Mouse (Mus musculus) limb, embryonic 10.5 days (tissue): Measurements from ENCODE around the gene Mgl2. TPM values are rescaled to one million over a fixed set of nuclear protein-coding genes. Genes with fewer than 3 reads are reported as not detected.

Experiments
- DNase-seq: peaks from one replicate; pipeline ENCODE4 v3.0.0-alpha.2; 2017; ENCODE audit warnings: low spot score
- H3K27ac ChIP-seq: fragments of 300-500 bp; sonication (generic); 2 replicates; pipeline ENCODE4 v1.5.1; 2016; ENCODE audit warnings: mild to moderate bottlenecking
- H3K27me3 ChIP-seq: fragments of 300-500 bp; sonication (generic); 2 replicates; pipeline ENCODE4 v1.6.1; 2016; ENCODE audit warnings: low read depth, mild to moderate bottlenecking; ENCODE audit not compliant: poor library complexity, severe bottlenecking
- H3K36me3 ChIP-seq: fragments of 300-500 bp; sonication (generic); 2 replicates; pipeline ENCODE4 v1.6.1; 2016; ENCODE audit warnings: mild to moderate bottlenecking, moderate library complexity
- H3K4me1 ChIP-seq: fragments of 300-500 bp; sonication (generic); 2 replicates; pipeline ENCODE4 v1.6.1; 2016
- H3K4me3 ChIP-seq: fragments of 300-500 bp; sonication (generic); 2 replicates; pipeline ENCODE4 v1.5.1; 2016; ENCODE audit warnings: mild to moderate bottlenecking, moderate library complexity
- H3K9me3 ChIP-seq: fragments of 300-500 bp; sonication (generic); replicated peaks from 2 replicates; pipeline ENCODE4 v1.6.1; 2016; ENCODE audit warnings: mild to moderate bottlenecking
- WGBS: fragments of 180-500 bp; shearing (Covaris S2); methylation state at CpG from one replicate; pipeline ENCODE4 v1.1.7; 2016; 5-methylcytosine and 5-hydroxymethylcytosine counted together
- polyA plus RNA-seq: library from polyadenylated mRNA; unstranded; fragments of >200 nt; fragmentation: Nextera tagmentation; extraction: Ambion mirVana; gene quantifications from 2 replicates; pipeline ENCODE4 v1.2.1, GENCODE M21; 2016

Mgl2 gene
- 0.10 and 0.16 TPM in 2 replicates for polyA plus RNA-seq

- WGBS, result 86% methylated on average over 9 of the region's 9 CpGs
- Histone ChIP-seq H3K4me3 (no peak within 1 kb of the TSS), H3K4me1 (no peaks in the 10 kb centered on the region), H3K27ac (no peak within 1 kb of the TSS), H3K27me3 (no peaks in the 10 kb centered on the region), H3K36me3 (no peaks in the 10 kb centered on the region), H3K9me3 (no peaks in the 10 kb centered on the region)
- no peak for DNase-seq
Observed at GRCm38 (mm10) chr11:70129926-70130379, at the start of gene Mgl2. TSS of gene Mgl2 (plus strand) at chr11:70130329.

GRCm38 (mm10) chr11:70080803-70081590 is 49.1 kb upstream of the Mgl2 start:
- 87% methylated on average over 15 of the region's 15 CpGs for WGBS
- no peak for DNase-seq
- no peak overlapping the region for H3K27ac ChIP-seq
- H3K27me3 ChIP-seq, result no peaks in the 10 kb centered on the region
- no peaks in the 10 kb centered on the region for H3K4me1 ChIP-seq
- H3K9me3 ChIP-seq, result no peaks in the 10 kb centered on the region
- no peak overlapping the region for H3K4me3 ChIP-seq
- no peaks in the 10 kb centered on the region for H3K36me3 ChIP-seq

GRCm38 (mm10) chr11:70084563-70084962 is 45.6 kb upstream of the Mgl2 start:
- WGBS, result 84% methylated on average over 8 of the region's 8 CpGs
- no peak overlapping the region for H3K4me3 ChIP-seq
- H3K36me3 ChIP-seq, result no peaks in the 10 kb centered on the region
- H3K4me1 ChIP-seq, result no peaks in the 10 kb centered on the region
- no peak overlapping the region for H3K27ac ChIP-seq
- H3K27me3 ChIP-seq, result no peaks in the 10 kb centered on the region
- H3K9me3 ChIP-seq, result no peaks in the 10 kb centered on the region
- no peak for DNase-seq

- H3K4me1 ChIP-seq, result peaks cover 6% of the 10 kb centered on the region; the same call in 1 of the 2 replicates
- DNase-seq, result no peak
- H3K9me3 ChIP-seq, result no peaks in the 10 kb centered on the region
- WGBS, result 80% methylated on average over 12 of the region's 12 CpGs
- H3K27me3 ChIP-seq, result 0 out of 2 replicates have a peak, but pooled peaks cover 1% of the 10 kb centered on the region
- no peak within 1 kb of the TSS for H3K4me3 ChIP-seq
- no peaks in the 10 kb centered on the region for H3K36me3 ChIP-seq
- no peak within 1 kb of the TSS for H3K27ac ChIP-seq
Observed at GRCm38 (mm10) chr11:70091986-70092783, 37.9 kb upstream of the Mgl2 start, which contains the start of gene Asgr2. TSS of gene Asgr2 (plus strand) at chr11:70092644.

- no peak overlapping the region for H3K27ac ChIP-seq
- no peaks in the 10 kb centered on the region for H3K36me3 ChIP-seq
- H3K9me3 ChIP-seq, result no peaks in the 10 kb centered on the region
- WGBS, result 62% methylated on average over 11 of the region's 11 CpGs
- peaks cover 6% of the 10 kb centered on the region; the same call in 1 of the 2 replicates for H3K4me1 ChIP-seq
- no peak for DNase-seq
- peaks cover 4% of the 10 kb centered on the region; the same call in 1 of the 2 replicates for H3K27me3 ChIP-seq
- H3K4me3 ChIP-seq, result no peak overlapping the region
Observed at GRCm38 (mm10) chr11:70097396-70097795, 32.7 kb upstream of the Mgl2 start.

GRCm38 (mm10) chr11:70099102-70099501 is 31.0 kb upstream of the Mgl2 start:
- no peak overlapping the region for H3K4me3 ChIP-seq
- 0 out of 2 replicates have a peak, but pooled peaks cover 4% of the 10 kb centered on the region for H3K4me1 ChIP-seq
- no peaks in the 10 kb centered on the region for H3K36me3 ChIP-seq
- peaks cover 4% of the 10 kb centered on the region; the same call in 1 of the 2 replicates for H3K27me3 ChIP-seq
- no peak overlapping the region for H3K27ac ChIP-seq
- DNase-seq, result no peak
- 84% methylated on average over 2 of the region's 2 CpGs for WGBS
- H3K9me3 ChIP-seq, result no peaks in the 10 kb centered on the region

GRCm38 (mm10) chr11:70099809-70100208 is 30.3 kb upstream of the Mgl2 start:
- Histone ChIP-seq H3K9me3 (no peaks in the 10 kb centered on the region), H3K4me1 (0 out of 2 replicates have a peak, but pooled peaks cover 4% of the 10 kb centered on the region), H3K27me3 (peaks cover 4% of the 10 kb centered on the region; the same call in 1 of the 2 replicates), H3K27ac (no peak overlapping the region), H3K36me3 (no peaks in the 10 kb centered on the region), H3K4me3 (no peak overlapping the region)
- no peak for DNase-seq
- 91% methylated on average over 2 of the region's 2 CpGs for WGBS

- 87% methylated on average over 14 of the region's 14 CpGs for WGBS
Observed at GRCm38 (mm10) chr11:70103701-70104315, 26.3 kb upstream of the Mgl2 start.

GRCm38 (mm10) chr11:70107085-70107484 is 23.0 kb upstream of the Mgl2 start:
- Histone ChIP-seq H3K4me3 (no peak overlapping the region), H3K9me3 (no peaks in the 10 kb centered on the region), H3K27me3 (no peaks in the 10 kb centered on the region), H3K27ac (no peak overlapping the region), H3K36me3 (no peaks in the 10 kb centered on the region), H3K4me1 (no peaks in the 10 kb centered on the region)
- DNase-seq, result no peak
- 71% methylated on average over 8 of the region's 8 CpGs for WGBS

More at GRCm38 (mm10) chr11:70103701-70104315, 26.3 kb upstream of the Mgl2 start:
- Histone ChIP-seq H3K4me3 (no peak overlapping the region), H3K4me1 (no peaks in the 10 kb centered on the region), H3K27ac (no peak overlapping the region), H3K27me3 (no peaks in the 10 kb centered on the region), H3K9me3 (no peaks in the 10 kb centered on the region), H3K36me3 (no peaks in the 10 kb centered on the region)
- no peak for DNase-seq

GRCm38 (mm10) chr11:70110146-70110545 is 20.0 kb upstream of the Mgl2 start:
- no peaks in the 10 kb centered on the region for H3K27me3 ChIP-seq
- 74% methylated on average over 3 of the region's 3 CpGs for WGBS
- no peaks in the 10 kb centered on the region for H3K36me3 ChIP-seq
- peak; percentile 53 for DNase-seq
- H3K4me1 ChIP-seq, result peaks cover 3% of the 10 kb centered on the region; the same call in 1 of the 2 replicates
- no peaks in the 10 kb centered on the region for H3K9me3 ChIP-seq
- H3K27ac ChIP-seq, result no peak overlapping the region
- H3K4me3 ChIP-seq, result no peak overlapping the region

GRCm38 (mm10) chr11:70114562-70114961 is 15.6 kb upstream of the Mgl2 start:
- WGBS, result 48% methylated on average over 4 of the region's 4 CpGs
- Histone ChIP-seq H3K27ac (no peak overlapping the region), H3K4me3 (no peak overlapping the region), H3K27me3 (no peaks in the 10 kb centered on the region), H3K9me3 (no peaks in the 10 kb centered on the region), H3K4me1 (peaks cover 3% of the 10 kb centered on the region; the same call in 1 of the 2 replicates), H3K36me3 (no peaks in the 10 kb centered on the region)
- DNase-seq, result no peak

GRCm38 (mm10) chr11:70115901-70116300 is 14.2 kb upstream of the Mgl2 start:
- H3K4me3 ChIP-seq, result no peak overlapping the region
- WGBS, result 92% methylated on average over 3 of the region's 3 CpGs
- no peaks in the 10 kb centered on the region for H3K27me3 ChIP-seq
- no peaks in the 10 kb centered on the region for H3K36me3 ChIP-seq
- H3K4me1 ChIP-seq, result peaks cover 3% of the 10 kb centered on the region; the same call in 1 of the 2 replicates
- no peak overlapping the region for H3K27ac ChIP-seq
- no peaks in the 10 kb centered on the region; the same call in 1 of the 2 replicates for H3K9me3 ChIP-seq
- no peak for DNase-seq
